Mouse (Mus musculus): Measurements from ENCODE around the gene Siglecg.
"Not testable (repeated sequence)": the region's sequence is repeated elsewhere in the genome, so short reads cannot be mapped to it uniquely, and the experiment has no call there.

Siglecg gene

DNA sequence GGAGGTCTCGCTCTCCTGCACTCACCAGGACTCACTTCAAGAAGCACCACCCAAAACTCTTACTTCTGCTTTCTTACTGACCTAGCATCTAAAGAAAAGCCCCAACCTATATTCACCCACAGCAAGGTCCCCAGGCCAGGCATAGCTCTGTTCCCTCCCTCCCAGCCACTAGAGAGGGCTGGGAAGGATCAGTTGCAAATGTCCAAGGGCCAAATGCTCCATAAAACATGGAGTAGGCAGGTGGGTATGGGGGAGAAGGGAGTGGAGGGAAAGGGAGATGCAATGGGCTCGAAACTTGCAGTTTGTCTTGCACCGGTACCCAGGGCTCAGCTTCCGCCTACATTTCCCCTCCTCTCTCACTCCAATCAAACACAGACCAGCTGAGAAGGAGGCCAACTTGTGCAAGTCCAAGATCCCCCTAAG lies at the start of gene Siglecg:
TSS of gene Siglecg (plus strand) at position 74 of the 423 bp plus-strand sequence.
- DNase-seq, result no peak

- DNase-seq, result no peak
Measured at GRCm38 (mm10) chr7:43358556-43358955, 49.4 kb upstream of the Siglecg start.

DNA sequence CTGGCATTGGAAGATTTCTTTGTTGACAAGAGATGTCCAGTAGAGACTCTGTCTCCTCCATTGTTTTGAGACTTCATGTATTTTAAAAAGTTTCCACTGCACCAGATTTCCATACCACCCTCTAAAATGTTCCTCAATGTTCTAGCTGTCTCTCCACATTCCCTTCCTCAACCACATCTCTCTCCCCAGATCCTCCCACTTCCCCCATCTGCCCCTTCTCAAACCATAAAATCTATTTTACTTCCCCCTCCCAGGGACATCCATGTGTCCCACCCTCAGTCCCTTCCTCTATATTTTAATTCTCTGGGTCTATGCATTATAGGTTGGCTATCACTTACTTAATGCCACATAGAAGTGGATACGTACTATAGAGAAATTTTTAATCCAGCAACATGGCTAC lies 46.6 kb upstream of the Siglecg start:
- no peak for DNase-seq

DNA sequence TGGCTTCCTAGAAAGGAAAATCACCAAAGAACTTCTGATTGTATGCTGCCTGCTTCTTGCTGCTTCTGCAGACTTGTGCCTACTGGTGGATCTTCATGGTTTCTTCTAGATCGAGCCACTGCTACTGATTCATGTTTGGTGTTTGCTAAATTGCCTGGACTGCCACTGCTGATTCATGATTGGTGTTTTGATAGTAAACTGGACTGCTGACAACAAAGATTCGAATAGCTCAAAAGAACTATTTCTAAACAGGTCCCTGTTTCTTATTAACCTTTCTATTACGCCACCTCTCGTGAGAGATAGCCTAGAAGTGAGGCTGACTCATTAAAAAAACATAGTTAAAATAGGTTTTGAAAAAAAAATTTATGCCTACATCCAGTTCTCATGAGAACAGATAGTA lies 46.0 kb upstream of the Siglecg start:
- no peak for DNase-seq

GRCm38 (mm10) chr7:43378226-43378625 lies 29.8 kb upstream of the Siglecg start:
- peak; percentile 5 for DNase-seq

DNA sequence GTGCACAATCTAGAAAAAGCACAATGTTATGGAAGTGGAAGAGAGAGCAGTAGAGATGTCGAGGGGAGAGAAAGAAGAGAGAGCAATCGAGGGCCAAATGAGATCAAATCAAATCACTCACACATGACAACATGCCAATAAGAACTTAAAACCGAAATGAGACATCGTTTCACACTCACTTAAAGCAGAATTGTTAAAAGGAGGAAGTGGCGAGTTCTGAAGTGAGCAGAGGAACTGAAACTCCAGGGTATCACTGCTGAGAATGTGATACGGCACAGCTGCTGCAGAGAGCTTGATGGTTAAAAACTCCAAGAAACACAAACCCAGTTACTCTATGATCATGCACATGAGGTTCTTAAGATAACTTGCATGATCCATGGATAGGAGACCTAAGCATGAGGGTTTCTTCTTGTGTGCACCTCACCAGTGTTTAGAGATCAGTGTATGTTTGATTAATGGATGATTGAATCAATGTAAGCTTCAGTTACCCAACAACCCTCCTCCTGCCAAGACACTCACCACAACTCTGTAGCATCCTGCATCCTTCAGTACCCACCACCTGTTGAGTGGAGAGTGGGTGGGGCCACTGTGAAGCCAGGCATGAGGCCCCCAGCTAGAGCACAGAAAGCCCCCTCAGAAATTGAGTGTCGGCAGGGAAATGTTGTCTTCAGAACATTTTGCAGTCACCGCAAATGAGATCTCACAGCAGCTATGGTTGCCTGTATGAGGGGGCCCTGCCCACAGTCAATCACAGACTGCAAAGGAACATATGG lies 15.5 kb upstream of the Siglecg start:
- DNase-seq, result no peak

GRCm38 (mm10) chr7:43399501-43399900 lies 8.5 kb upstream of the Siglecg start:
- DNase-seq, result no peak

- no peak for DNase-seq
Measured at GRCm38 (mm10) chr7:43402718-43403117, 5.3 kb upstream of the Siglecg start.

DNA sequence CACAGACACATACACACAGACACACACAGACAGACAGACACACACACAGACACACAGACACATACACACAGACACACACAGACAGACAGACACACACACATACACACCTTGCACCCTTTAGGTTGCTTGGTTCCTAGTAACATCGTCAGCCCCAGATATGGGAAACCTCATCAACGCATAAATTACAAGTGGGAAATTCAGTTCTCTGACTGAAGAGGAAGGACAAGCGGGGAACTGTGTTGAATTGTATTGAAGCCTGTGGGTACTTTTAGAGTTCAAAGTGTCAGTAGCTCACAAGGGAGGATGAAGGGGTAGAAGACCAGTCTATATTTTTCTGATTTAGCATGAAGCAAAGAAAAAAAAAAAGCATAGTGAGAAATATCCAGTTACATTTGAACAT lies 431 bp upstream of the Siglecg start:
- DNase-seq, result no peak

GRCm38 (mm10) chr7:43409084-43409483 lies 1.1 kb downstream of the Siglecg start:
- DNase-seq, result no peak

- DNase-seq, result not testable (repeated sequence)
Measured at GRCm38 (mm10) chr7:43411724-43412123, 3.7 kb downstream of the Siglecg start.

DNA sequence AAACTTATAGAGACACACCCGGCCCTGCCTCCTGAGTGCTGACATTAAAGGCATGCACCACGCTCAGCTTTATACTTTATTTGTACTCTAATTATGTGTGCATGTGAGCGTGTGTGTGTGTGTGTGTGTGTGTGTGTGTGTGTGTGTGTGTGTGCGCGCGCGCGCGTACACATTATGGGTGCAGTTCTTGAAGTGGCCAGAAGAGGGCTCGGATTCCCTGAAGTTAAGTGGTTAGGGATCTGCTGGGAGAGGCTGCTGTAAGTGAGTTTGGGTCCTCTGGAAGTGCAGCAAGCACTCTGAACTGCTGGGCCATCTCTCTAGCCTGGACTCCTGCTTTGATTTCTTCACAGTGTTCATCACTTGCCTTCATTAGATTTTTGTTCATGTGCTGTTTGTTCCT lies 9.3 kb downstream of the Siglecg start:
- no peak for DNase-seq

GRCm38 (mm10) chr7:43422995-43423617 lies 15.1 kb downstream of the Siglecg start:
- peak; percentile 83 for DNase-seq

GRCm38 (mm10) chr7:43423991-43424625 lies 16.1 kb downstream of the Siglecg start:
- no peak for DNase-seq

GRCm38 (mm10) chr7:43427406-43427805 lies 19.4 kb downstream of the Siglecg start, which contains the start of gene Lim2:
Gene Lim2 (plus strand): TSS chr7:43427670.
- DNase-seq, result no peak

GRCm38 (mm10) chr7:43429500-43429899 lies 21.5 kb downstream of the Siglecg start:
- DNase-seq, result no peak

- no peak for DNase-seq
Measured at GRCm38 (mm10) chr7:43432891-43433290, 24.9 kb downstream of the Siglecg start.

DNA sequence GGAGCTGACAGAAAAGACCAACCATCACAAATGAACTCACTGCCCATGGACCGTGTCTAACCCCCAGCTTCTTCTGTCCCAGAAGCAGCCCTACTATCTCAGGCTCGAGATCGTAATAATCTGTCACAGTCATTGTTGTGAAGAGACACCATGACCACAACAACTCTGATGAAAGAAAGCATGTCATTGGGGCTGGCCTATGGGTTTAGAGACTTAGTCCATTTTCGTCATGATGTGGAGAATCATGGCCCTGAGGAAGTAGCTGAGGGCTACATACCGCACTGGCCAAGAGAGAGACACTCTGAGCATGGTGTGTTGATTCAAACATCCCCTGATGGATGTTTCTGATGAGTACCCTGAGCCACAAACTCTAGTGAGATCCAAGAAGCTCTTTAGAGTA lies 26.7 kb downstream of the Siglecg start:
- DNase-seq, result no peak

DNA sequence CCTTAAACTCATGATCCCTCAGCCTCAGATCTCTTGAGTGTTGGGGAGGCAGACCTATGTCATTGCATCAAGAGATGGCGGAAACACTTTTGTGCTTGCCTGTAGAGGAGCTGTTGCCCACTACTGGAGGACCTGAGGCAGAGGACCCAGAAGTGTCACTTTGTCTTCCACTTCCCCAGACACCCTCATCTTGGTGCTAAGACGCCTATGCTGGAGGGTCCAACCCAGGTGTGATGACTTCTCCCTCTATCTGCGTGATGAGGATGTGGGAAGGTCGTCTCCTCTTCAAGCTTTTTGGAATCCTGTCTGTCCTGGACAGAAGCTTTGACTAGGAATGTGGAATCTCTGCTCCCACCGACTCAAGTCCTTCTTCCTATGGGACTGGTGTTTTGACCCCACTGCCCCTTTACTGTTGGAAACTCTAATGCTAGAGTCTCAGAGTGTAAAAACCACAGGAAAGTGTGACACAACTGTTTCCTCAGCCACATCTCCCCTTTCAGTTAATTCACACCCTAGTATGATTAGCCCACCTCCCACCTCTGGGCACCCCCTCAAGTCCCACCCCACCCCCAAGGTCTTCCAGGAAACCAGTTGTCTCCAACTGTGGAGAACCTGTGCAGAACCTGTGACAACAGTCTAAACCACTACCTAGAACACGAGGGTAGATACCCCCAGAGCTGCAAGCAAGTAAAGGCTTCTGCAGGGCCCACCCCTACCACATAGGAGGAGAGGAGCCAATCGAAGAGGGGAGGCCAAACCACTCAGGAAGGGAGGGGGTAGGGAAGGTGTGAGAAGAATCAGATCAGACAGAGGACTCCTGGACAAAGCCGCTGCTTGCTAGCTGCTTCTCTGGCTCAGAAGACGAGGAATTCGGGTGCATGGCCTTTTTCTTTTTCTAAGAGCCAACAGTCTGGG lies 28.6 kb downstream of the Siglecg start, which contains the start of gene Nkg7:
TSS of gene Nkg7 (plus strand) at position 733 of the 915 bp plus-strand sequence.
- DNase-seq, result no peak

- DNase-seq, result no peak
Measured at GRCm38 (mm10) chr7:43438611-43439010, 30.6 kb downstream of the Siglecg start.

DNA sequence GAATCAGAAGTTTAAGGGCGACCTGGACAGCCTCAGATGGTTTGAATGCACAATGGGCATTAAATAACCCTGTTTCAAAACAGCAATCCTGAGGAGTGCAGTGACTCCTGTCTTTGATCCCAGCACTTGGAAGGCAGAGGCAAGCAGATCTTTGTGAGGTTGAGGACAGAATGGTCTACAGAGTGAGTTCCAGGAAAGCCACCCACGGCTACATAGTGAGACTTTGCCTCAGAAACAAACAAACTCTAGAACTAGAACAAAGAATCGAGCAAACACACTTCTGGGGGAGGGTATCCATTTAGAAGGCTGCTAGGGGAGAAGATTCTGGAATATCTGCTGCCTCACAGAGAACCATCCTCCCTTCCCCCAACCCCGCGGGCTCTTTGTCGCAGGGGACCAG lies 32.5 kb downstream of the Siglecg start, which contains the start of gene Cldnd2:
TSS of gene Cldnd2 (plus strand) at position 301 of the 400 bp plus-strand sequence.
- DNase-seq, result no peak

GRCm38 (mm10) chr7:43441071-43441470 lies 33.1 kb downstream of the Siglecg start:
- no peak for DNase-seq

DNA sequence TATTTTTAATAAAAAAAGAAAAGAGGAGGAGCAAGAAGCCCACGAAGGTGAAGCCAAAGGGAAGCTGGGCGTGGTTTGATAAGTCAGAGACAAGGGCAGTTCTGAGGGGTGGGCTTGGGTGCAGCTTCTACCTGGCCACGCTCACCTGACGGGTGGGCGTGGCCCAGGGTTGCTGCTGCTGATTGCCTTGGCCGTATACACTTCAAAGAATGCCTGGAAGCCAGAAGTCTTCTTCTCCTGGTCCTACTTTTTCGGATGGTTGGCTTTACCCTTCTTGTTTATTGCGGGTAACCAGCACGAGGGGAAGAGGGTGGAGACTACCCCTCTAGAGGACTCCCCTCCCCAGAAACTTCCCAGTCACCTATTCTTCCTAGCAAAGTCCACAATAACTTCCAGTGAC lies 34.7 kb downstream of the Siglecg start:
- peak; percentile 19 for DNase-seq

Data from thymus, postnatal 14 days (tissue).